Mouse (Mus musculus) ES-Bruce4 (cell line): ENCODE results near the gene 4930558K02Rik. TPM values are rescaled to one million over a fixed set of nuclear protein-coding genes. Genes with fewer than 3 reads are reported as not detected.

Experiments used
- H3K27ac ChIP-seq: 2 replicates; pipeline ENCODE4 v1.5.1; 2012; ENCODE audit warnings: low read length, inconsistent platforms; ENCODE audit not compliant: insufficient read depth
- H3K27me3 ChIP-seq: 2 replicates; pipeline ENCODE4 v1.6.1; 2012; ENCODE audit warnings: mild to moderate bottlenecking, low read length, inconsistent platforms; ENCODE audit not compliant: control insufficient read depth, poor library complexity, insufficient read depth, severe bottlenecking
- H3K36me3 ChIP-seq: 2 replicates; pipeline ENCODE4 v1.6.1; 2012; ENCODE audit warnings: inconsistent platforms, mild to moderate bottlenecking, low read length, moderate library complexity; ENCODE audit not compliant: control insufficient read depth, poor library complexity, insufficient read depth, severe bottlenecking
- H3K4me1 ChIP-seq: one replicate; pipeline ENCODE4 v1.8.1; 2011; ENCODE audit warnings: low read length; ENCODE audit not compliant: control insufficient read depth, insufficient read depth
- H3K4me3 ChIP-seq: 2 replicates; pipeline ENCODE4 v1.5.1; 2011; ENCODE audit warnings: low read depth, mild to moderate bottlenecking, low read length
- H3K9ac ChIP-seq: 2 replicates; pipeline ENCODE4 v1.6.1; 2012; ENCODE audit warnings: low read depth, mild to moderate bottlenecking, inconsistent platforms; ENCODE audit not compliant: poor library complexity, severe bottlenecking
- H3K9me3 ChIP-seq: replicated peaks from 2 replicates; pipeline ENCODE4 v1.6.1; 2012; ENCODE audit warnings: mild to moderate bottlenecking, low read length, inconsistent platforms; ENCODE audit not compliant: control insufficient read depth, poor library complexity, insufficient read depth, severe bottlenecking
- CTCF ChIP-seq: IDR thresholded peaks from one replicate; pipeline ENCODE4 v1.8.1; 2011; ENCODE audit warnings: low read depth, low read length
- EP300 ChIP-seq: IDR thresholded peaks from 2 replicates; pipeline ENCODE4 v1.6.1; 2011; ENCODE audit warnings: low read depth, low read length; ENCODE audit not compliant: insufficient read depth
- POLR2A ChIP-seq: IDR thresholded peaks from one replicate; pipeline ENCODE4 v1.8.1; 2011; ENCODE audit warnings: low read length; ENCODE audit not compliant: insufficient read depth
- polyA plus RNA-seq: library from polyadenylated mRNA; stranded (reverse); fragments of >200 nt; gene quantifications from 2 replicates; pipeline ENCODE4 v1.2.4, GENCODE M21; 2011; ENCODE audit warnings: low read depth; ENCODE audit not compliant: missing spikeins, insufficient read depth, insufficient read length

Gene 4930558K02Rik
- polyA plus RNA-seq, 1 experiment: not detected

GRCm38 (mm10) chr1:161999882-162000371 lies 20.5 kb upstream of the 4930558K02Rik start:
- no peaks in the 10 kb centered on the region for H3K36me3 ChIP-seq
- TF ChIP-seq EP300: no peak
- TF ChIP-seq CTCF: no peak
- TF ChIP-seq POLR2A: no peak
- no peaks in the 10 kb centered on the region for H3K4me1 ChIP-seq
- no peaks in the 10 kb centered on the region for H3K9me3 ChIP-seq
- no peak overlapping the region for H3K27ac ChIP-seq
- no peak overlapping the region for H3K9ac ChIP-seq
- H3K27me3 ChIP-seq: no peaks in the 10 kb centered on the region
- no peak overlapping the region for H3K4me3 ChIP-seq

GRCm38 (mm10) chr1:161999338-161999737 lies 19.9 kb upstream of the 4930558K02Rik start:
- Histone ChIP-seq H3K27me3 (no peaks in the 10 kb centered on the region), H3K9ac (no peak overlapping the region), H3K9me3 (no peaks in the 10 kb centered on the region), H3K4me3 (no peak overlapping the region), H3K4me1 (no peaks in the 10 kb centered on the region), H3K27ac (no peak overlapping the region), H3K36me3 (no peaks in the 10 kb centered on the region)
- no peak for TF ChIP-seq CTCF
- TF ChIP-seq POLR2A: no peak
- TF ChIP-seq EP300: no peak

GRCm38 (mm10) chr1:161998781-161999180 lies 19.3 kb upstream of the 4930558K02Rik start:
- Histone ChIP-seq H3K4me1 (no peaks in the 10 kb centered on the region), H3K9ac (no peak overlapping the region), H3K36me3 (no peaks in the 10 kb centered on the region), H3K4me3 (no peak overlapping the region), H3K27me3 (no peaks in the 10 kb centered on the region), H3K9me3 (no peaks in the 10 kb centered on the region), H3K27ac (no peak overlapping the region)
- TF ChIP-seq POLR2A (no peak), CTCF (no peak)

GRCm38 (mm10) chr1:161992389-161992788 lies 13.0 kb upstream of the 4930558K02Rik start:
- H3K9me3 ChIP-seq: no peaks in the 10 kb centered on the region
- H3K27me3 ChIP-seq: no peaks in the 10 kb centered on the region; the same call in 1 of the 2 replicates
- no peak overlapping the region for H3K9ac ChIP-seq
- no peaks in the 10 kb centered on the region for H3K36me3 ChIP-seq
- H3K4me1 ChIP-seq: no peaks in the 10 kb centered on the region
- H3K27ac ChIP-seq: no peak overlapping the region
- TF ChIP-seq POLR2A (no peak), CTCF (no peak), EP300 (no peak)
- no peak overlapping the region for H3K4me3 ChIP-seq

GRCm38 (mm10) chr1:161991846-161992245 lies 12.4 kb upstream of the 4930558K02Rik start:
- Histone ChIP-seq H3K9me3 (no peaks in the 10 kb centered on the region), H3K27ac (no peak overlapping the region), H3K4me3 (no peak overlapping the region), H3K9ac (no peak overlapping the region), H3K36me3 (no peaks in the 10 kb centered on the region), H3K27me3 (no peaks in the 10 kb centered on the region; the same call in 1 of the 2 replicates), H3K4me1 (no peaks in the 10 kb centered on the region)
- TF ChIP-seq POLR2A: no peak
- no peak for TF ChIP-seq CTCF
- no peak for TF ChIP-seq EP300

GRCm38 (mm10) chr1:161990684-161991578 lies 11.5 kb upstream of the 4930558K02Rik start:
- Histone ChIP-seq H3K9me3 (no peaks in the 10 kb centered on the region), H3K4me1 (no peaks in the 10 kb centered on the region), H3K27ac (no peak overlapping the region), H3K36me3 (no peaks in the 10 kb centered on the region), H3K9ac (no peak overlapping the region), H3K4me3 (no peak overlapping the region), H3K27me3 (no peaks in the 10 kb centered on the region; the same call in 1 of the 2 replicates)
- no peak for TF ChIP-seq POLR2A
- TF ChIP-seq CTCF: no peak
- no peak for TF ChIP-seq EP300
